Mouse (Mus musculus) frontal cortex, postnatal 10 days (tissue): ENCODE measurements at regions not wholly inside any gene's neighbourhood (a gene's known extent, or its start where the extent isn't known, plus 50 kb on each side); places are given as distances from the start of the nearest gene placed in this dataset.

Source experiments
- DNase-seq, 2 experiments: peaks; one replicate each; pipeline ENCODE4 v3.0.0; 2022; ENCODE audit warnings: low spot score in 2 of 2, mixed read lengths in 1 of 2

DNA sequence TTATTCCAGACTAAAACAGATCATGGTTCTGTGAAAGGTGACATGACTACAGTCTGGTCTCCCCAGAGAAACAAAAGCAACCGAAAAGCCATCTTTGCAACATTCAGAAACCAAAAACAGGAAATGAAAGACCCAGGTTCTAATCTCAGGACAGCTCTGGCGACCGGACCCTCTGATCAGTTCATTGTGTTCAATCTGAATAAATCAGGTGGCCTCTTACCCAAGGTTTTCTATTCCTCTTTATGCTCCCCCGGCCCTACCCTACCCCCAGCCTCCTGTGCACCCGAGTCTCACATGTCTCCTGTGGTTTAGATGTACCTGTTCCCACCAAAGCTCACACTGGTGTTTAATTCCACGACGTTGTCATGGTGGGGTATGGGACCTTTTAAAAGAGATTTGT, 238.6 kb upstream of the Jmjd1c start:
- DNase-seq = no peak

DNA sequence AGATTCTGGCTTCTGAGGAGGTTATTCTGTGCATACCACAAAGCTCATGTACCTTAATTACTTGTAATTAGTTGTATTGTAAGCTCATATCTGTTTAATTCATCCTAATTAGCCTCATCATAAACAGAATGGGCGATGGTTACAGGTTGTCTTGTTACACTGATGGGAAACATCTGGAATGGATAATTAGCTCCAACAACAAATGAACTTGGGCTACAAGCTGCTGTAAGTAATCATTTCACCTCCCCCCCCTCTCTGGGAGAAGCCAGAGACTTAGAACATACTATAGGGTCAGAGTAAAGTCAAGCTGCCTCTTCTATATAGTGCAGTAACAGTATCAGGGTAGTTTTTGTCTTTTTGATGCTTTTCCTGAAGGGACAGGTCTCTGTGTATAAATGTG, 234.5 kb upstream of the Jmjd1c start:
- no peak for DNase-seq

- peak; percentile 13 to 30 for DNase-seq
Observed at GRCm38 (mm10) chr10:66864161-66864862, 231.6 kb upstream of the Jmjd1c start.

- DNase-seq = no peak
Observed at GRCm38 (mm10) chr10:66865010-66865582, 230.8 kb upstream of the Jmjd1c start.

GRCm38 (mm10) chr10:66871133-66871664, 224.7 kb upstream of the Jmjd1c start:
- DNase-seq = no peak

DNA sequence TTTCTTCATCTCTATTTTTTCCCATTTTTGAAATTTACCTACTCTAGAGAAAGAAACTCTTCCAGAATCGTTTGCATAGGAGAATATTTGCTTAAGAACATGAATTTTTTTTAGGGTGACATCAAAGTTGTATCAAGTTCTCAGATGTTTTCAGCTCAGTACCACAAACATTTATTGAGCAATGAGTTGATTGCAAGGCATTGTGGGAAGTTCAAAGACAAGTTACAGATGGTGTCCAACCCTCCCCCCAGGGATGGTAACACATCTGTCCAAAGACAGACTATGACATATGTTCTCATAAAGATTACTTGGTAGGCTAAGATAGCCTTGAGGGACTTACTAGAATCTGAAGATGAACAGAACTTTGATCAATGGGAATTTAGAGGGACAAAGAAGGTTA, 224.3 kb upstream of the Jmjd1c start:
- no peak for DNase-seq

DNA sequence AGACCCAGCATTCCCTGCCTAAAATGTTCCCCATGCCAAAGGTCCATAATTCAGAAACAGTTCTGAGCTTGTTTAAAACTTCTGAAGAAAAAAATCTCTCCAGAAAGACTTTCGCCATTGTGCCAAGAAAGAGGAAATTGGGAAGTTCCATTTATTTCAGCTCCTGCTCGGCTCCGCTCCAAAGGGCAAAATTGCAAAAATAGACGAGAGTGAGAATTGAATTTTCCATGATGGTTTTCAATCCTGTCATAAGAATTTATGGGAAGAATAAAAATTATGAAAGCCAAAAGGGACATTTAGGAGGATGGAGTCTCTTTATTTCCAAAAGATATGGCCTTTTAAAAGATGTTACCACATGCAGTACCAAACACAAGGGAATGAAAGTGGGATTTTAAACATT, 222.5 kb upstream of the Jmjd1c start:
- no peak for DNase-seq

DNA sequence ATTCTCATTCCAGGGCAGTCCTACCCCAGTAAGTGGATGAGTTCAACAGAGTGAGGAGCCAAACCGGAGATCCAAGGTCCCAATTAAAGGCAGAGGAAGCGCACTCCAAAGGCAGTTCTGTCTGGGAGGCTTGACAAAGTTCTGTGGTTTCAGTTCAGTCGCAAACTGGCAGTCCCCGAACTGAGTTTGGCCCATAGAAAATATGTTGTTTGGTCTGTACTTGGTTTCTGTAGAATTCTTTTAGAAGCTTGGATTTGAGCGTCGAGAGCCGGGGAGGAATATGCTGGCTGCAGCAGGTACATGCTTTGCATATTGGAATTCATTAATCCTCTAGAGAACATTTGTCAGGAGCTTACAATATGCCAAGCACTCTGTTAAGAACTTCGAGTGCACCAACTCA, 216.9 kb upstream of the Jmjd1c start:
- no peak for DNase-seq

GRCm38 (mm10) chr10:66882825-66883224, 213.1 kb upstream of the Jmjd1c start:
- DNase-seq = no peak

DNA sequence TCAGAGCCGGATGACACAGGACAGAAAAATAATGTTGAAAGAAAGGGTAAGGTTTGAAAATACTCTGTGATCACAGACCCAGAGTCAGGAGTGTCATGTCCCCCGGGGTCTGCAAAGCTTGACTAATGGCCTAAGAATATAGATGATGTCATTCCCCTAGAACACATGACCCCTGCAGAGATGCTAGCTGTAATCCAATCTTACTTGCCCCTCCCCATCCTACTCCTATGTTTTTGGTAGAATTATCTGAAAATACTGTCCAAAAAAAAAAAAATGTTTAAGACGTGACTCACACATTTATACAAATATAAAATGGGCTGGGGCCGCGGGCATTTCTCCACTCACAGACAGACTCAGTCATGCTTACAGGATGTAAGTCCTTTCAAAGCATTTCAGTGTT, 210.3 kb upstream of the Jmjd1c start:
- no peak for DNase-seq

GRCm38 (mm10) chr10:66889786-66890555, 206.0 kb upstream of the Jmjd1c start:
- no peak for DNase-seq

DNA sequence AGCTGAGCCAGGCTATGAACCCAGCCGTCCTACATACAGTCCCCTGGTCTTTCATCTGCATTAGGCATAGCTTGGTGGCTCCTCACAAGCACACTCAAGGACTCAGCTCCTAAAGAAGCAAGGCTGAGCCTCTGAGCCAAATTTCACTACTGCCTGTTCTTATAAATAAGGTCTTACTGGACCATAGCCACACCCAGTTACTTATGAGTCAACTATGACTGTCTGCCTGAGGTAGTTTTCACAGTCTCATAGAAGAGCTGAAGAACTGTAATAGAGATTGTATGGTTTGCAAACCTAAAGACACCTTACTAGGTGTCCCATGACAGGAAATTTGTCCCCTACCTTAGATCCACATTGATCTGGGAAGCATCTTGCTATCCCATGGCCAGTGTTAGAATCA, 204.1 kb upstream of the Jmjd1c start:
- DNase-seq = no peak

DNA sequence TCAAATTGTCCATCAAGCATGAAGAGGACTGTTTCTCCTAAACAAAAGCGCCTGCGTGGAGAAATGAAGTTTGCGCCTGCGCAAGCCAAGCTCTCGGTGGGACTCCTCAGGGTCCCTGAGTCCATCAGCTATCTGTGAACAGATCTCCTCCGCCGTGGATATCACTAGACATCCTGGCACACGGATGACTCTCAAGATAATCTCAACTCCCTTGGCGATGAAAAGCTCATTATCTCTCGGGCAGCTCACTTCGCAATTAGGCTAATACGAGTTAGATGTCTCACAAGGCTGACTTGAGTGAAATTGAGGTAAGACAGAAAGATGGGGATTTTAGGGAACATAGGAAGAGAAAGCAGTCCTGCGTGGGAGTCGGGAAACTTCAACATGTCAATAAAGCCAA, 202.1 kb upstream of the Jmjd1c start:
- no peak for DNase-seq

DNA sequence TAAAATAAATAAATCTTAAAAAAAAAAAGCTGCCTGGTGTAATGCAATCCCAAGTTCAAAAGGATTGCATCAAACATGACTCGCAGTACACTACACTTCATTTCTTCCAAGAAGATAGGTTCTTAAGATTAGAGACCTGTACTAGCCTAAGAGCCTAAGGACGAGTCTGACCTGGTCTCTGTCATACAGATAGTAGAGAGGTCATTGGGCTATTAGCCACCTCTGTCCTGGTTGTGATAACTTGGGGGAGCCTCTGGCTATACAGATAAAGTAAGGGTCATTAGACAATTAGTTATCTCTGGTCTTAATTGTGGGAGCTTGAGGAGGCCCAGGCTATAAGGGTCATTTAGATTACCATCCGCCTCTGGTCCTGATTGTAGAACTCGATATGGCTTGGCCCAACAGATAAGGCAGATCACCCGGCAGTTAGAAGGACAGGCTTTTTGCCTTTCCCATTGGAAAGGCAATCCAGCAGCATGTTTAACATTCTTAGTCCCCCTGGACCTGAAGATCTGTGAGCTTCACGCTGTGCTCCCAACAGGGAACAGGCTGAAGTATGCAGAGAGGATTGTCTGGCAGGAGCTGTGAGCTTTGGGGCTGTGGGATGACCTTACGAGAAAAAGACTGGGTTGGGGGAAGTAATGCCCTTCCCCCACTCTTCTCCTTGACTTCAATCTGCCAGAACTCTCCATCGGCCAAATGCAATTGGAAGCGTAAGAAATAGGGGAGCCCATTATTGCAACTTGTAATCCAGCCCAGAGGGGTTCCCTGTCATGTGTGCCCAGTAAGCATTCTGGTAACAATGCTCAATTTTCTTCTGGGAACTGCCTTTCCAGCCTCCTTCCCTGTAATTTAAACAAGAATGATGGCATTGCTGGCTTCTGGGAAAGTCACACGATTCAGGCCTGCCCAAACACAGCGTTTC, 199.0 kb upstream of the Jmjd1c start:
- no peak for DNase-seq

DNA sequence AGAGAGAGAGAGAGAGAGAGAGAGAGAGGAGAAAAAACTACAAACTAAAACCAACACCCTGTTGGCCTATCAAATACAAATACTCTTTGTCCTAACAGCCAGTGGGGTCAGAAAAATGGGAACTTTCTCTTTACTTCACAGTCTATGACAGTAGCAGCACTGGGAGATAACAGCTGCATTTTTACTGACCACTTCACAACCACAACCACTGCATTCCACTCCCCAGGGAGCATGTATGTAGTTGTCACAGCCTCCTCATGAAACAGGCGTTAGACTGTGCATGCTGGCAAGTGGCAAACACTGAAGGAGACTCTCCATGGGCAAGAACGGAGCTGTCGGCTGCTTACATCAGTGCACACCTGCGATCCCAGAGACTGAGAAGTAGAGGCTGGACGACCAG, 196.2 kb upstream of the Jmjd1c start:
- DNase-seq = no peak

- no peak for DNase-seq
Observed at GRCm38 (mm10) chr10:66900781-66901180, 195.1 kb upstream of the Jmjd1c start.

DNA sequence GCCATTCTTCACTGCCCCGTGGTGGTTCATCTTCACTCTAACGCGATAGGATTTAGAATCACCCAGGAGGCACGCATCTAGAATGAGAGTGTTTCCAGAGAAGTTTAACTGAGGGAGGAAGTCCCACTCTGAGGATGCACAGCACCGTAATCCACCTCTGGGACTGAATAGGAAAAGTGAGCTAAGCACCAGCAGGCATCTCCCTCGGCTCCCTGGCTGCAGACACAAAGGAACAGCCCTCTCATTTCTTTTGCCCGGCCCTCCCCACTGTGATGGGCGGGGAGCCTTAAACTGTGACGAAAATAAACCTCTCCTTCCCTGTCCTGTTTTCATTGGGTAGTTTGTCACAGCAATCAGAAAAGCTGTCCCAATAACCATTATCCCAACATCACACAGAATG, 194.1 kb upstream of the Jmjd1c start:
- DNase-seq = no peak

DNA sequence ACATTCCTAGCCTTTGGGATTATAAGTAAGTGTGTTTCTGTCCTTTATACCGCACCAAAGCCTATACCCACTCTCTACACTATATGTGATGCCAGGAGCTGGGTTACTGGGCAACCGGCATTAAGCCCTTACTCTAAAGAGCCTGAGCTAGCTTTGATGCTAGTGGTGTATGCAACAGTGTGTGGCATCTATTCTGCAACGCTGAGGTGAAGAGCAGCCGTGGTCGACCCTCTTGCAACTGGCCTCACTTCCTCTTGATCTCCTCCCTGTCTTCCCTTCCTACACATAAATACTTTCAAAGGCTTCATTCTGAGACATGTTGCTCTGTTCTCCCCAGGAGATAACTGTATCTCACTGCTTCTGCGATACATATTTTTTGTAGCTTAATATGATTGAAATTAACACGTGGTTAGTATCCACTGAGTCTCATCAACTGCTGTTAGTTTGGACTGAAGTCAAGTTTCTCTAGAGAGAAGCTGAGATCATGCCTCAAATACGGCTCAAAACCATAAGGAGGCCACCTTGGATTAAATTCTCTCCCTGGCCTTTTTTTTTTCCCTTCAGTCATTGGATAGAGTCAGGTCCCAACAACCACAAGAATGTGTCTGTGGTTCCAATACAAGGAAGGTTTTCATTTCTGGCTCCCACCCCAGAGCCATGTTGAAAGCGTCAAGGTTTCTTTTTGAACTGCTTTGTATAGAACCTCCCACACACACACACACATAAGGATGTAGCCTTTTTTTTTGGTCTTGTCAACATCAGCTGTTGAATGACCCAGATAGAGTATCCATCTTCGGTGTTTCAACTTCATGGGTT, 191.2 kb upstream of the Jmjd1c start:
- no peak for DNase-seq

- DNase-seq = no peak
Observed at GRCm38 (mm10) chr10:66907842-66908241, 188.1 kb upstream of the Jmjd1c start.

- no peak for DNase-seq
Observed at GRCm38 (mm10) chr10:66909204-66909889, 186.6 kb upstream of the Jmjd1c start.
